8 mouse cellular contexts compared by ENCODE assay signal in the genomic region with DNA sequence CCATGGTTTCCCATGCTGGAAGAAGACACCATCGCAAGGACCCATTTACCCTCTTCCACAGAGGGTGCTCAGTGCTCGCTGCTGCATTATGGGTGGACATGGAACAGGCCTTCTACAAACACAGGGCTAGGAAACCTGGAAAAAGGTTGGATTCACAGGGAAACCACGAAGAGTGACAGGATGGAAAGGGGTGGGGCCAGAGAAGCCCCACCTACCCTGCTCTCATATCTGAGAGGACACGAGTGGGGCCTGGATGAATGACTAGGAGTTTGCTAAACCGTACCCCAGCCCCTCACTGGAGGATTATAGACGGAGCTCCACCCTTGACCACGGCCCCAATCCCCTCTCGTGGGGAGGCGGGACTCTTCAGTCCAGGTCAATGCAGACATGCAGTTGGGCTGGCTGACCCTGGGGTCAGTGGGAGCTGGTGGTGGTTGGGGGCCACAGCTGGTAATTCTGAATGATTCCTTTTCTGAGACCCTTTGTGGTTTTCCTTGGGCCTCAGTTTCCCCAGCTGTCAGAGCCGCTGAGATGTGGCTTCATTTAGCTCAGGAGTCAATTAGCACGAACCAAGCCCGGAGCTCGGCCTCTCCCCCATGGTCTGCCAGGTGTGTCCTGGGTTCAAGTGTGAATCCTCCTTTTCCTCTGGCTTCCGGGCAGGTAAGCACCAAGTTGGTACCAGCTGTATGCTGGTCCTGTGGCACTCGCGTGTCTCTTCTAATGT. TPM values are rescaled to one million over a fixed set of nuclear protein-coding genes. Genes with fewer than 3 reads are reported as not detected.
DNase-seq lines count a peak whose midpoint lies in the region; ATAC-seq lines count a peak whose summit lies in the region.

No protein-coding gene starts in this region.

- no peak overlapping the region for H3K9ac ChIP-seq in hindbrain, embryonic 11.5 days (ENCODE audit: low read depth, low read length)
- H3K9ac ChIP-seq in heart, embryonic 16.5 days (ENCODE audit: low read length) = peak overlapping the region; percentile 67

- DNase-seq in hindbrain, embryonic 10.5 days (ENCODE audit: low spot score) = no peak
- DNase-seq in hindbrain, embryonic 11.5 days (ENCODE audit: low spot score) = no peak
- DNase-seq in cerebellum, adult 9-10 months = peak; percentile 75
- DNase-seq in lung, postnatal 36 days = peak; percentile 46
- no peak for DNase-seq in T-cell, adult 2 months (ENCODE audit: low spot score)
- DNase-seq in frontal cortex, postnatal 25 days (ENCODE audit: low spot score in 2 of 2) = no peak

- no peak for ATAC-seq in hindbrain, embryonic 11.5 days (ENCODE audit: low FRiP score)
- ATAC-seq in heart, embryonic 16.5 days (replicated peaks; ENCODE audit: extremely low read depth, insufficient read depth, low FRiP score) = no peak
- ATAC-seq in erythroblast, adult 5-6 weeks (replicated peaks; ENCODE audit: low FRiP score, poor library complexity, severe bottlenecking) = no peak

- H3K9me3 ChIP-seq in hindbrain, embryonic 10.5 days = no peaks in the 10 kb centered on the region
- no peaks in the 10 kb centered on the region for H3K9me3 ChIP-seq in hindbrain, embryonic 11.5 days (ENCODE audit: control insufficient read depth, low read length)
- H3K9me3 ChIP-seq in heart, embryonic 16.5 days (replicated peaks; ENCODE audit: control insufficient read depth, low read length) = no peaks in the 10 kb centered on the region

- WGBS in hindbrain, embryonic 10.5 days = 79% methylated on average over 16 of the region's 16 CpGs
- 78% methylated on average over 16 of the region's 16 CpGs for WGBS in hindbrain, embryonic 11.5 days
- WGBS in heart, embryonic 16.5 days = 70% methylated on average over 16 of the region's 16 CpGs

- H3K36me3 ChIP-seq in hindbrain, embryonic 10.5 days = no peaks in the 10 kb centered on the region; the same call in 1 of the 2 replicates
- no peaks in the 10 kb centered on the region for H3K36me3 ChIP-seq in hindbrain, embryonic 11.5 days (ENCODE audit: control insufficient read depth, insufficient read depth, low read length)
- H3K36me3 ChIP-seq in heart, embryonic 16.5 days (ENCODE audit: control insufficient read depth, insufficient read depth) = 0 out of 2 replicates have a peak, but pooled peaks cover 2% of the 10 kb centered on the region

- peaks cover 100% of the 10 kb centered on the region for H3K4me1 ChIP-seq in hindbrain, embryonic 10.5 days (replicated peaks)
- H3K4me1 ChIP-seq in hindbrain, embryonic 11.5 days (replicated peaks; ENCODE audit: control insufficient read depth, insufficient read depth, low read length) = peaks cover 31% of the 10 kb centered on the region
- H3K4me1 ChIP-seq in heart, embryonic 16.5 days (ENCODE audit: control insufficient read depth, insufficient read depth, low read length) = peaks cover 92% of the 10 kb centered on the region

- H3K27ac ChIP-seq in hindbrain, embryonic 10.5 days = peak overlapping the region; percentile 88
- no peak overlapping the region; the same call in 1 of the 2 replicates for H3K27ac ChIP-seq in hindbrain, embryonic 11.5 days (ENCODE audit: low read depth, low read length)
- H3K27ac ChIP-seq in heart, embryonic 16.5 days (ENCODE audit: low read length) = peak overlapping the region; percentile 100

- H3K4me3 ChIP-seq in hindbrain, embryonic 10.5 days = no peak overlapping the region
- no peak overlapping the region for H3K4me3 ChIP-seq in hindbrain, embryonic 11.5 days (ENCODE audit: low read depth, low read length)
- H3K4me3 ChIP-seq in heart, embryonic 16.5 days (ENCODE audit: low read length) = no peak overlapping the region

- peaks cover 43% of the 10 kb centered on the region for H3K27me3 ChIP-seq in hindbrain, embryonic 10.5 days (ENCODE audit: insufficient read depth, poor library complexity, severe bottlenecking)
- H3K27me3 ChIP-seq in hindbrain, embryonic 11.5 days (ENCODE audit: control insufficient read depth, insufficient read depth, low read length) = peaks cover 8% of the 10 kb centered on the region
- no peaks in the 10 kb centered on the region for H3K27me3 ChIP-seq in heart, embryonic 16.5 days (ENCODE audit: control insufficient read depth, insufficient read depth, low read length)

- no peak overlapping the region for H3K4me2 ChIP-seq in hindbrain, embryonic 11.5 days (replicated peaks; ENCODE audit: low read depth, low read length)
- H3K4me2 ChIP-seq in heart, embryonic 16.5 days (ENCODE audit: low read depth, low read length) = peak overlapping the region; percentile 55

RNA-seq across cellular contexts. Expression of gene Smim24, which starts 19.9 kb away (rescaled TPM):
- polyA plus RNA-seq in hindbrain, embryonic 10.5 days (2016; fragmentation: Nextera tagmentation; extraction: Ambion mirVana) = 2.7 and 3.0 TPM in 2 replicates
- 2.7 and 4.1 TPM in 2 replicates for polyA plus RNA-seq in hindbrain, embryonic 11.5 days (2014; fragmentation: Nextera tagmentation; extraction: Ambion mirVana)
- polyA plus RNA-seq in heart, embryonic 16.5 days (2015; fragmentation: Nextera tagmentation; extraction: Ambion mirVana) = 5.0 and 9.2 TPM in 2 replicates
- 5.4 TPM in 1 of 2 replicates, not detected in the other for total RNA-seq in erythroblast, adult 5-6 weeks (2015; ENCODE audit: low replicate concordance)
- total RNA-seq in erythroblast, adult 5-6 weeks (2017; ENCODE audit: low replicate concordance) = 1.8 and 3.8 TPM in 2 replicates

RNA-seq across cellular contexts. Expression of gene Gm48552, which starts 23.9 kb away (rescaled TPM):
- polyA plus RNA-seq in hindbrain, embryonic 10.5 days (2016; fragmentation: Nextera tagmentation; extraction: Ambion mirVana) = 1.0 and 2.5 TPM in 2 replicates
- 0.49 and 1.0 TPM in 2 replicates for polyA plus RNA-seq in hindbrain, embryonic 11.5 days (2014; fragmentation: Nextera tagmentation; extraction: Ambion mirVana)
- polyA plus RNA-seq in heart, embryonic 16.5 days (2015; fragmentation: Nextera tagmentation; extraction: Ambion mirVana) = 0.55 and 0.83 TPM in 2 replicates
- total RNA-seq in erythroblast, adult 5-6 weeks (2015; ENCODE audit: low replicate concordance) = not detected in 2 replicates
- total RNA-seq in erythroblast, adult 5-6 weeks (2017; ENCODE audit: low replicate concordance) = 5.6 TPM in 1 of 2 replicates, not detected in the other

RNA-seq across cellular contexts. Expression of gene Gm48551, which starts 28.5 kb away (rescaled TPM):
- 4.0 and 4.8 TPM in 2 replicates for polyA plus RNA-seq in hindbrain, embryonic 10.5 days (2016; fragmentation: Nextera tagmentation; extraction: Ambion mirVana)
- polyA plus RNA-seq in hindbrain, embryonic 11.5 days (2014; fragmentation: Nextera tagmentation; extraction: Ambion mirVana) = 2.2 and 3.2 TPM in 2 replicates
- 2.1 and 2.6 TPM in 2 replicates for polyA plus RNA-seq in heart, embryonic 16.5 days (2015; fragmentation: Nextera tagmentation; extraction: Ambion mirVana)
- total RNA-seq in erythroblast, adult 5-6 weeks (2015; ENCODE audit: low replicate concordance) = 2.5 and 3.7 TPM in 2 replicates
- 1.3 TPM in 1 of 2 replicates, not detected in the other for total RNA-seq in erythroblast, adult 5-6 weeks (2017; ENCODE audit: low replicate concordance)

RNA-seq across cellular contexts. Expression of gene Dohh, which starts 28.5 kb away (rescaled TPM):
- polyA plus RNA-seq in hindbrain, embryonic 10.5 days (2016; fragmentation: Nextera tagmentation; extraction: Ambion mirVana) = 95.8 and 98.2 TPM in 2 replicates
- 44.8 and 52.6 TPM in 2 replicates for polyA plus RNA-seq in hindbrain, embryonic 11.5 days (2014; fragmentation: Nextera tagmentation; extraction: Ambion mirVana)
- 83.4 and 86.2 TPM in 2 replicates for polyA plus RNA-seq in heart, embryonic 16.5 days (2015; fragmentation: Nextera tagmentation; extraction: Ambion mirVana)
- total RNA-seq in erythroblast, adult 5-6 weeks (2015; ENCODE audit: low replicate concordance) = 10.4 and 11.7 TPM in 2 replicates
- 32.5 and 33.7 TPM in 2 replicates for total RNA-seq in erythroblast, adult 5-6 weeks (2017; ENCODE audit: low replicate concordance)

RNA-seq across cellular contexts. Expression of gene Fzr1, which starts 34.4 kb away (rescaled TPM):
- 138 and 143 TPM in 2 replicates for polyA plus RNA-seq in hindbrain, embryonic 10.5 days (2016; fragmentation: Nextera tagmentation; extraction: Ambion mirVana)
- 83.0 and 92.1 TPM in 2 replicates for polyA plus RNA-seq in hindbrain, embryonic 11.5 days (2014; fragmentation: Nextera tagmentation; extraction: Ambion mirVana)
- polyA plus RNA-seq in heart, embryonic 16.5 days (2015; fragmentation: Nextera tagmentation; extraction: Ambion mirVana) = 74.6 and 82.8 TPM in 2 replicates
- total RNA-seq in erythroblast, adult 5-6 weeks (2015; ENCODE audit: low replicate concordance) = 286 and 325 TPM in 2 replicates
- total RNA-seq in erythroblast, adult 5-6 weeks (2017; ENCODE audit: low replicate concordance) = 463 and 486 TPM in 2 replicates

Comparison
In these comparisons a context has a peak if more than half of its experiments do, and no peak if none do; other contexts are left out.
1. DNase-seq: peak in cerebellum, adult 9-10 months (single experiment) and lung, postnatal 36 days (single experiment); none in hindbrain, embryonic 10.5 days (single experiment), hindbrain, embryonic 11.5 days (single experiment), T-cell, adult 2 months (single experiment) and frontal cortex, postnatal 25 days (0 of 2).